ENCODE assay signal across 13 mouse cellular contexts in genomic region chr6:52189172-52189591, GRCm38 (mm10). TPM values are rescaled to one million over a fixed set of nuclear protein-coding genes. Genes with fewer than 3 reads are reported as not detected.
DNase-seq lines count a peak whose midpoint lies in the region; ATAC-seq and TF ChIP-seq lines count a peak whose summit lies in the region.
"Had no signal": no experiment of that assay in that cellular context is flagged by ENCODE, and none has a peak within 500 bp of the region (broad histone marks: within the 10 kb centered on the region; RNA-seq: fewer than 3 reads in every experiment).

No protein-coding gene starts in this region.

- no peak overlapping the region for H3K27ac ChIP-seq in forebrain, embryonic 11.5 days (ENCODE audit: low read depth, low read length)
- no peak overlapping the region for H3K27ac ChIP-seq in forebrain, embryonic 15.5 days (replicated peaks)
- H3K27ac ChIP-seq in embryonic facial prominence, embryonic 10.5 days (replicated peaks) = no peak overlapping the region
- peak overlapping the region; percentile 95; the same call in 1 of the 2 replicates for H3K27ac ChIP-seq in kidney, embryonic 14.5 days (ENCODE audit: low read depth, low read length)
- no peak overlapping the region for H3K27ac ChIP-seq in thymus, adult 2 months (ENCODE audit: control insufficient read depth, insufficient read depth, low read length)

- no peak overlapping the region for H3ac ChIP-seq in myocyte (ENCODE audit: control insufficient read depth, insufficient read length)

- no peak for TF ChIP-seq POLR2A in myocyte (IDR thresholded peaks at IDR 0.05; ENCODE audit: insufficient read length, low read depth)
- TF ChIP-seq POLR2A in thymus, adult 2 months (IDR thresholded peaks at IDR 0.05; ENCODE audit: control insufficient read depth, extremely low read depth, insufficient read depth, low read length, poor library complexity) = no peak

- H3K9me3 ChIP-seq in forebrain, embryonic 11.5 days (ENCODE audit: control insufficient read depth, low read length) = no peaks in the 10 kb centered on the region
- H3K9me3 ChIP-seq in forebrain, embryonic 15.5 days = no peaks in the 10 kb centered on the region
- H3K9me3 ChIP-seq in embryonic facial prominence, embryonic 10.5 days = no peaks in the 10 kb centered on the region
- H3K9me3 ChIP-seq in kidney, embryonic 14.5 days (ENCODE audit: control insufficient read depth, low read length) = no peaks in the 10 kb centered on the region
- H3K9me3 ChIP-seq: heart, embryonic 12.5 days had no signal

- H3K27me3 ChIP-seq in forebrain, embryonic 11.5 days (ENCODE audit: control insufficient read depth, insufficient read depth, low read length) = peaks cover 100% of the 10 kb centered on the region
- peaks cover 99% of the 10 kb centered on the region for H3K27me3 ChIP-seq in forebrain, embryonic 15.5 days
- peaks cover 100% of the 10 kb centered on the region for H3K27me3 ChIP-seq in embryonic facial prominence, embryonic 10.5 days (replicated peaks; ENCODE audit: low read depth, poor library complexity, severe bottlenecking)
- H3K27me3 ChIP-seq in kidney, embryonic 14.5 days (ENCODE audit: control insufficient read depth, insufficient read depth, low read length) = no peaks in the 10 kb centered on the region
- no peaks in the 10 kb centered on the region for H3K27me3 ChIP-seq in myocyte (ENCODE audit: control insufficient read depth, insufficient read depth, insufficient read length)
- H3K27me3 ChIP-seq in thymus, adult 2 months (ENCODE audit: control insufficient read depth, insufficient read depth, low read length) = no peaks in the 10 kb centered on the region; the same call in 1 of the 2 replicates

- H3K4me1 ChIP-seq in forebrain, embryonic 11.5 days (replicated peaks; ENCODE audit: control insufficient read depth, insufficient read depth, low read length) = peaks cover 10% of the 10 kb centered on the region; the same call in 1 of the 2 replicates
- peaks cover 14% of the 10 kb centered on the region for H3K4me1 ChIP-seq in forebrain, embryonic 15.5 days
- peaks cover 14% of the 10 kb centered on the region for H3K4me1 ChIP-seq in embryonic facial prominence, embryonic 10.5 days
- H3K4me1 ChIP-seq in kidney, embryonic 14.5 days (ENCODE audit: control insufficient read depth, insufficient read depth, low read length) = peaks cover 66% of the 10 kb centered on the region
- H3K4me1 ChIP-seq in thymus, adult 2 months (replicated peaks; ENCODE audit: control insufficient read depth, insufficient read depth, low read length) = peaks cover 7% of the 10 kb centered on the region

- H3K79me2 ChIP-seq in myocyte (ENCODE audit: control insufficient read depth, insufficient read depth) = peaks cover 4% of the 10 kb centered on the region

- no peak overlapping the region for H3K4me3 ChIP-seq in forebrain, embryonic 11.5 days (ENCODE audit: low read depth, low read length)
- H3K4me3 ChIP-seq in forebrain, embryonic 15.5 days = no peak overlapping the region
- H3K4me3 ChIP-seq in embryonic facial prominence, embryonic 10.5 days = no peak overlapping the region
- H3K4me3 ChIP-seq in kidney, embryonic 14.5 days (ENCODE audit: low read length) = no peak overlapping the region
- no peak overlapping the region for H3K4me3 ChIP-seq in myocyte
- no peak overlapping the region for H3K4me3 ChIP-seq in thymus, adult 2 months (ENCODE audit: control insufficient read depth, insufficient read depth, low read length)
- H3K4me3 ChIP-seq: heart, embryonic 12.5 days had no signal

- no peaks in the 10 kb centered on the region for H3K36me3 ChIP-seq in forebrain, embryonic 11.5 days (ENCODE audit: control insufficient read depth, insufficient read depth, low read length)
- H3K36me3 ChIP-seq in forebrain, embryonic 15.5 days = no peaks in the 10 kb centered on the region
- H3K36me3 ChIP-seq in embryonic facial prominence, embryonic 10.5 days (replicated peaks) = no peaks in the 10 kb centered on the region
- H3K36me3 ChIP-seq in kidney, embryonic 14.5 days (ENCODE audit: control insufficient read depth, insufficient read depth, low read length) = peaks cover 20% of the 10 kb centered on the region; the same call in 1 of the 2 replicates
- no peaks in the 10 kb centered on the region for H3K36me3 ChIP-seq in myocyte (ENCODE audit: control insufficient read depth, insufficient read depth)
- no peaks in the 10 kb centered on the region for H3K36me3 ChIP-seq in thymus, adult 2 months (ENCODE audit: control insufficient read depth, insufficient read depth, low read length)
- H3K36me3 ChIP-seq: heart, embryonic 12.5 days had no signal

- H3K9ac ChIP-seq in forebrain, embryonic 11.5 days (ENCODE audit: low read length) = no peak overlapping the region
- no peak overlapping the region for H3K9ac ChIP-seq in forebrain, embryonic 15.5 days (replicated peaks)
- H3K9ac ChIP-seq in kidney, embryonic 14.5 days (ENCODE audit: low read depth, low read length) = no peak overlapping the region
- H3K9ac ChIP-seq: heart, embryonic 12.5 days had no signal

- H3K4me2 ChIP-seq in forebrain, embryonic 11.5 days (ENCODE audit: low read depth, low read length, severe bottlenecking) = no peak overlapping the region
- H3K4me2 ChIP-seq in forebrain, embryonic 15.5 days (replicated peaks) = no peak overlapping the region
- 0 out of 2 replicates have a peak overlapping the region, but pooled peaks have one; percentile 1 for H3K4me2 ChIP-seq in kidney, embryonic 14.5 days (replicated peaks; ENCODE audit: low read depth, low read length)
- H3K4me2 ChIP-seq in myocyte (ENCODE audit: low read depth) = no peak overlapping the region
- H3K4me2 ChIP-seq: heart, embryonic 12.5 days had no signal

- no peak for TF ChIP-seq CTCF in thymus, adult 2 months (IDR thresholded peaks at IDR 0.05; ENCODE audit: borderline replicate concordance, control insufficient read depth, extremely low read depth, insufficient read depth, low read length, poor library complexity)

- 7% methylated on average over 5 of the region's 5 CpGs for WGBS in forebrain, embryonic 11.5 days
- WGBS in forebrain, embryonic 15.5 days = 8% methylated on average over 5 of the region's 5 CpGs
- 9% methylated on average over 5 of the region's 5 CpGs for WGBS in embryonic facial prominence, embryonic 10.5 days
- 25% methylated on average over 5 of the region's 5 CpGs for WGBS in kidney, embryonic 14.5 days
- 85% methylated on average over 5 of the region's 5 CpGs for WGBS in thymus, adult 2 months

- ATAC-seq in forebrain, embryonic 11.5 days (replicated peaks; ENCODE audit: low FRiP score) = no peak
- ATAC-seq in forebrain, embryonic 15.5 days (replicated peaks) = no peak
- ATAC-seq in kidney, embryonic 14.5 days (ENCODE audit: low FRiP score, low TSS enrichment) = no peak
- ATAC-seq in frontal cortex, adult (ENCODE audit: low TSS enrichment) = no peak

- DNase-seq in forebrain, embryonic 11.5 days (ENCODE audit: low spot score) = peak; percentile 52
- peak; percentile 34 for DNase-seq in embryonic facial prominence, embryonic 10.5 days (ENCODE audit: low spot score)
- no peak for DNase-seq in thymus, adult 2 months
- no peak for DNase-seq in right cerebral cortex, adult 2 months (ENCODE audit: low spot score in 2 of 2)
- DNase-seq: cerebellum, adult 18-20 months; layer of hippocampus, adult 9-11 months had no signal

RNA-seq across cellular contexts. Expression of gene Hoxa4, which starts 2.4 kb away (rescaled TPM):
- polyA plus RNA-seq in forebrain, embryonic 11.5 days (2014; fragmentation: Nextera tagmentation; extraction: Ambion mirVana) = not detected in 2 replicates
- not detected in 2 replicates for polyA plus RNA-seq in forebrain, embryonic 15.5 days (2015; fragmentation: Nextera tagmentation; extraction: Ambion mirVana)
- polyA plus RNA-seq in embryonic facial prominence, embryonic 10.5 days (2016; fragmentation: Nextera tagmentation; extraction: Ambion mirVana) = 0.09 TPM in 1 of 2 replicates, not detected in the other
- polyA plus RNA-seq in kidney, embryonic 14.5 days (2014; fragmentation: Nextera tagmentation; extraction: Ambion mirVana) = 3.1 and 3.6 TPM in 2 replicates
- 1.4 TPM for polyA plus RNA-seq in myocyte (2012; fragmentation: generic; extraction: Trizol)
- 1.2 and 1.5 TPM in 2 replicates for polyA plus RNA-seq in thymus, adult 2 months (2012; rRNA removed)

RNA-seq across cellular contexts. Expression of gene 5730596B20Rik, which starts 11.9 kb away (rescaled TPM):
- polyA plus RNA-seq in forebrain, embryonic 11.5 days (2014; fragmentation: Nextera tagmentation; extraction: Ambion mirVana) = not detected in 2 replicates
- polyA plus RNA-seq in forebrain, embryonic 15.5 days (2015; fragmentation: Nextera tagmentation; extraction: Ambion mirVana) = not detected in 2 replicates
- polyA plus RNA-seq in embryonic facial prominence, embryonic 10.5 days (2016; fragmentation: Nextera tagmentation; extraction: Ambion mirVana) = 0.12 and 0.64 TPM in 2 replicates
- polyA plus RNA-seq in kidney, embryonic 14.5 days (2014; fragmentation: Nextera tagmentation; extraction: Ambion mirVana) = 2.7 and 2.9 TPM in 2 replicates
- polyA plus RNA-seq in myocyte (2012; fragmentation: generic; extraction: Trizol) = 0.11 TPM
- polyA plus RNA-seq in thymus, adult 2 months (2012; rRNA removed) = 0.04 TPM in 1 of 2 replicates, not detected in the other
- polyA plus RNA-seq: testis, adult 2 months had no signal

RNA-seq across cellular contexts. Expression of gene Hoxa5, which starts 15.2 kb away (rescaled TPM):
- polyA plus RNA-seq in forebrain, embryonic 11.5 days (2014; fragmentation: Nextera tagmentation; extraction: Ambion mirVana) = not detected in 2 replicates
- not detected in 2 replicates for polyA plus RNA-seq in forebrain, embryonic 15.5 days (2015; fragmentation: Nextera tagmentation; extraction: Ambion mirVana)
- 0.23 TPM in 1 of 2 replicates, not detected in the other for polyA plus RNA-seq in embryonic facial prominence, embryonic 10.5 days (2016; fragmentation: Nextera tagmentation; extraction: Ambion mirVana)
- polyA plus RNA-seq in kidney, embryonic 14.5 days (2014; fragmentation: Nextera tagmentation; extraction: Ambion mirVana) = 15.7 and 16.6 TPM in 2 replicates
- 1.6 TPM for polyA plus RNA-seq in myocyte (2012; fragmentation: generic; extraction: Trizol)
- 1.1 and 1.5 TPM in 2 replicates for polyA plus RNA-seq in thymus, adult 2 months (2012; rRNA removed)

RNA-seq across cellular contexts. Expression of gene Hoxa6, which starts 19.3 kb away (rescaled TPM):
- not detected in 2 replicates for polyA plus RNA-seq in forebrain, embryonic 11.5 days (2014; fragmentation: Nextera tagmentation; extraction: Ambion mirVana)
- not detected in 2 replicates for polyA plus RNA-seq in forebrain, embryonic 15.5 days (2015; fragmentation: Nextera tagmentation; extraction: Ambion mirVana)
- not detected in 2 replicates for polyA plus RNA-seq in embryonic facial prominence, embryonic 10.5 days (2016; fragmentation: Nextera tagmentation; extraction: Ambion mirVana)
- 4.4 TPM in 2 replicates for polyA plus RNA-seq in kidney, embryonic 14.5 days (2014; fragmentation: Nextera tagmentation; extraction: Ambion mirVana)
- 0.88 TPM for polyA plus RNA-seq in myocyte (2012; fragmentation: generic; extraction: Trizol)
- polyA plus RNA-seq in thymus, adult 2 months (2012; rRNA removed) = 0.39 and 0.46 TPM in 2 replicates
- polyA plus RNA-seq: heart, embryonic 12.5 days; liver, embryonic 16.5 days had no signal

RNA-seq across cellular contexts. Expression of gene Hoxa3, which starts 24.0 kb away (rescaled TPM):
- not detected in 2 replicates for polyA plus RNA-seq in forebrain, embryonic 11.5 days (2014; fragmentation: Nextera tagmentation; extraction: Ambion mirVana)
- not detected in 2 replicates for polyA plus RNA-seq in forebrain, embryonic 15.5 days (2015; fragmentation: Nextera tagmentation; extraction: Ambion mirVana)
- 0.66 and 2.2 TPM in 2 replicates for polyA plus RNA-seq in embryonic facial prominence, embryonic 10.5 days (2016; fragmentation: Nextera tagmentation; extraction: Ambion mirVana)
- 9.7 and 13.6 TPM in 2 replicates for polyA plus RNA-seq in kidney, embryonic 14.5 days (2014; fragmentation: Nextera tagmentation; extraction: Ambion mirVana)
- 1.0 TPM for polyA plus RNA-seq in myocyte (2012; fragmentation: generic; extraction: Trizol)
- 3.5 and 3.6 TPM in 2 replicates for polyA plus RNA-seq in thymus, adult 2 months (2012; rRNA removed)

Comparison
In these comparisons a context has a peak if more than half of its experiments do, and no peak if none do; other contexts are left out.
1. DNase-seq: peak in forebrain, embryonic 11.5 days (single experiment) and embryonic facial prominence, embryonic 10.5 days (single experiment); none in thymus, adult 2 months (single experiment) and right cerebral cortex, adult 2 months (0 of 2).